Mouse (Mus musculus) neural tube, embryonic 14.5 days (tissue): ENCODE measurements around the gene Hoxb5. TPM values are rescaled to one million over a fixed set of nuclear protein-coding genes. Genes with fewer than 3 reads are reported as not detected.

Experiments used
- ATAC-seq: fragments of 200-750 bp; cut with Nextera tagmentation; 2 replicates; pipeline ENCODE4 v1.8.0; 2017; ENCODE audit warnings: low read depth, mild to moderate bottlenecking, moderate TSS enrichment, moderate library complexity
- H3K27ac ChIP-seq: fragments of 300-500 bp; sonication (generic); 2 replicates; pipeline ENCODE4 v1.5.1; 2014; ENCODE audit warnings: low read depth, mild to moderate bottlenecking, control low read depth, low read length, moderate library complexity, mixed read lengths
- H3K27me3 ChIP-seq: fragments of 300-500 bp; sonication (generic); 2 replicates; pipeline ENCODE4 v1.6.1; 2014; ENCODE audit warnings: low read length; ENCODE audit not compliant: control insufficient read depth, insufficient read depth
- H3K36me3 ChIP-seq: fragments of 300-500 bp; sonication (generic); 2 replicates; pipeline ENCODE4 v1.6.1; 2014; ENCODE audit warnings: low read length, mixed read lengths; ENCODE audit not compliant: control insufficient read depth, insufficient read depth
- H3K4me1 ChIP-seq: fragments of 300-500 bp; sonication (generic); 2 replicates; pipeline ENCODE4 v1.6.1; 2014; ENCODE audit warnings: low read length; ENCODE audit not compliant: control insufficient read depth, insufficient read depth
- H3K4me2 ChIP-seq: fragments of 300-500 bp; sonication (generic); 2 replicates; pipeline ENCODE4 v1.6.1; 2014; ENCODE audit warnings: mild to moderate bottlenecking, low read depth, low read length, control low read depth
- H3K4me3 ChIP-seq: fragments of 300-500 bp; sonication (generic); 2 replicates; pipeline ENCODE4 v1.5.1; 2014; ENCODE audit warnings: low read depth, low read length, control low read depth, mixed read lengths
- H3K9ac ChIP-seq: fragments of 300-500 bp; sonication (generic); replicated peaks from 2 replicates; pipeline ENCODE4 v1.6.1; 2014; ENCODE audit warnings: low read depth, mild to moderate bottlenecking, control low read depth, low read length, mixed read lengths
- H3K9me3 ChIP-seq: fragments of 300-500 bp; sonication (generic); 2 replicates; pipeline ENCODE4 v1.6.1; 2016; ENCODE audit warnings: low read length; ENCODE audit not compliant: control insufficient read depth
- WGBS: fragments of 180-500 bp; shearing (Covaris S2); extraction: QIAGEN DNeasy Blood & Tissue Kit; methylation state at CpG from one replicate; pipeline ENCODE4 v1.1.7; 2014; 5-methylcytosine and 5-hydroxymethylcytosine counted together
- polyA plus RNA-seq: library from polyadenylated mRNA; unstranded; fragments of >200 nt; fragmentation: Nextera tagmentation; extraction: Ambion mirVana; gene quantifications from 2 replicates; pipeline ENCODE4 v1.2.1, GENCODE M21; 2014

Hoxb5 gene
- polyA plus RNA-seq, 1 experiment from 2014 or later, result 52.4 TPM

DNA sequence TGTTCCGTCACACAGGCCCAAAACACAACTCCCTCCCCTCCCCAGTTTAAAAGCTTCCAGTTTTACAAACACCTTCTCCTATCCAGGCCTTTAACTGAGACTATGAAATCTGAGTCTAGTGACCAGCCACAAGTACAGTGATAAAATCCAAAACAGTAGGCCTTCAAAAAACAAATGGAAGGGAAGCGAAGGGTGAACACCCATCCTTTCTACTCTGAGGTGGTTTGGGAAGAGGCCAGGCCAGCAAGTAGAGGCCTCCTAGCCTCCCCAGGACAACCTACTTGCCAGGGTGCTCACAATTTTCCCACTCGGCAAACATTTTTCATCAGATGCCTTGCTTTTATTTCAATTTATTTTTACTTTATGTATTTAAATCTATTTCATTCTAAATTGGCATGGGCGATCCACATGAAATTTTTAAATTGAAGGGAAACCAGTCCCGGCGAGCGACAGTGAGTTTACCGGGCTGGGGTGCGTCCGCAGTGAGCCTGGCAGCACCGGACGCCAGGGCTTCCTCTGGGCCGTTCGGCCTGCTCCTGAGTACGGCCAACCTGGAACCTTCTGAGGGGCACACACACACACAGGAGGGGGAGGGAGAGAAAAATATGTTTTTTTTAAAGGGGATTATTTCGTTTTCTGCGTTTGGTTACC lies 12.3 kb upstream of the Hoxb5 start:
- peak overlapping the region; percentile 100 for H3K9ac ChIP-seq

DNA sequence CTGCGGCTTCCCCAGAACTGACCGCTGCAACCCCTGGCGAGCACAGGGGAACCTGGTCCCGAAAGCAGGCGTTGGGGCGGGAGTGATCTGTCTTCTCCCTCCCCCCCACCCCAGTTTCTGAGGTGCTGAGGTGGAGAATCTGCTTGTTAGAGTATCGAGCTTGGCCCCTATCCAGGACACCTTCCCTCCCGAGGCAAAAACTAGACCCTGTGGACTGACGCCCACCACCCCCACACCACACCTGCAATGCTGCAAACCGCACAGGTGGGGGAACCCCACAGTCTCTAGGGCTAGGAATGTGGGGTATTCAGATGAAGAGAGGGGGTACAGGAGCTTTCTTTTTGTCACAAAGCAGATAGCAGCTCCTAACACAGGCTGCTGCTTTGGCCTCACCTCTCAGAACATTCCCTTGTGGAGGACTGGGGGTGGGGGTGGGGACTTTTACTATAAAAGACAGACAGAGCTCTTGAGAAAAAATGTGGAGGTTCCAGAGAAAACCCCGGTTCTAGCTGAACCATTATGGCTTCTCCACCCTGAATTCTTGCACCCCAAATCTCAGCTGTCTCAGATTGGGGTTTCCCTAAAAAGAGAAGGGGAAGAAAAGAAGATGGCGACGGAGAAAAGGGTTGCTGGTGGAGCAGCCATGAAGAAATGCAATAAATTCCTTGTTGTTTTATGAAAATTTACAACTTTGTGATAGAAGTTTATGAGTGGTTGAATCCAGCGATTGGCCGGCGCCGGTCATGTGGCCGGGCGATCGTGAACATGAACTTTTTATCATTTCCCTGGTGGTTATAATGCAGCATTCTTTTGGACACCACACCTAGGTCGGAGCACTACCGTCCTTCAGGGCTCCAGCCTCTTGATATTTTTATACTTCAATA lies 11.2 kb upstream of the Hoxb5 start, which contains the start of gene Hoxb6:
Hoxb6 (plus strand) TSS at position 796 of the 884 bp plus-strand sequence.
- Histone ChIP-seq H3K27ac (peak within 1 kb of the TSS; percentile 100), H3K4me2 (peak within 1 kb of the TSS; percentile 100), H3K9me3 (no peaks in the 10 kb centered on the region), H3K27me3 (no peaks in the 10 kb centered on the region), H3K36me3 (no peaks in the 10 kb centered on the region), H3K4me3 (peak within 1 kb of the TSS; percentile 95), H3K9ac (peak within 1 kb of the TSS; percentile 100), H3K4me1 (peaks cover 26% of the 10 kb centered on the region)
- peak; percentile 38 for ATAC-seq
- 2% methylated on average over 22 of the region's 22 CpGs for WGBS

More for the DNA sequence above, 12.3 kb upstream of the Hoxb5 start:
- Histone ChIP-seq H3K27me3 (no peaks in the 10 kb centered on the region), H3K4me1 (peaks cover 18% of the 10 kb centered on the region), H3K4me3 (peak overlapping the region; percentile 95), H3K36me3 (no peaks in the 10 kb centered on the region), H3K27ac (peak overlapping the region; percentile 100), H3K4me2 (peak overlapping the region; percentile 100), H3K9me3 (no peaks in the 10 kb centered on the region)
- ATAC-seq, result no peak
- 7% methylated on average over 17 of the region's 17 CpGs for WGBS

GRCm38 (mm10) chr11:96292565-96293301 lies 10.4 kb upstream of the Hoxb5 start:
- Histone ChIP-seq H3K9ac (peak overlapping the region; percentile 100), H3K9me3 (no peaks in the 10 kb centered on the region), H3K4me2 (peak overlapping the region; percentile 100), H3K4me3 (peak overlapping the region; percentile 95), H3K36me3 (no peaks in the 10 kb centered on the region), H3K27ac (peak overlapping the region; percentile 100), H3K4me1 (peaks cover 34% of the 10 kb centered on the region), H3K27me3 (no peaks in the 10 kb centered on the region)
- no peak for ATAC-seq
- WGBS, result 3% methylated on average over 12 of the region's 12 CpGs

- 1% methylated on average over 22 of the region's 22 CpGs for WGBS
- Histone ChIP-seq H3K9ac (peak overlapping the region; percentile 100), H3K27ac (peak overlapping the region; percentile 100), H3K4me1 (peaks cover 34% of the 10 kb centered on the region), H3K4me3 (peak overlapping the region; percentile 95), H3K36me3 (no peaks in the 10 kb centered on the region), H3K27me3 (no peaks in the 10 kb centered on the region), H3K9me3 (no peaks in the 10 kb centered on the region), H3K4me2 (peak overlapping the region; percentile 100)
- ATAC-seq, result no peak
Measured at GRCm38 (mm10) chr11:96293302-96293921, 9.7 kb upstream of the Hoxb5 start.

DNA sequence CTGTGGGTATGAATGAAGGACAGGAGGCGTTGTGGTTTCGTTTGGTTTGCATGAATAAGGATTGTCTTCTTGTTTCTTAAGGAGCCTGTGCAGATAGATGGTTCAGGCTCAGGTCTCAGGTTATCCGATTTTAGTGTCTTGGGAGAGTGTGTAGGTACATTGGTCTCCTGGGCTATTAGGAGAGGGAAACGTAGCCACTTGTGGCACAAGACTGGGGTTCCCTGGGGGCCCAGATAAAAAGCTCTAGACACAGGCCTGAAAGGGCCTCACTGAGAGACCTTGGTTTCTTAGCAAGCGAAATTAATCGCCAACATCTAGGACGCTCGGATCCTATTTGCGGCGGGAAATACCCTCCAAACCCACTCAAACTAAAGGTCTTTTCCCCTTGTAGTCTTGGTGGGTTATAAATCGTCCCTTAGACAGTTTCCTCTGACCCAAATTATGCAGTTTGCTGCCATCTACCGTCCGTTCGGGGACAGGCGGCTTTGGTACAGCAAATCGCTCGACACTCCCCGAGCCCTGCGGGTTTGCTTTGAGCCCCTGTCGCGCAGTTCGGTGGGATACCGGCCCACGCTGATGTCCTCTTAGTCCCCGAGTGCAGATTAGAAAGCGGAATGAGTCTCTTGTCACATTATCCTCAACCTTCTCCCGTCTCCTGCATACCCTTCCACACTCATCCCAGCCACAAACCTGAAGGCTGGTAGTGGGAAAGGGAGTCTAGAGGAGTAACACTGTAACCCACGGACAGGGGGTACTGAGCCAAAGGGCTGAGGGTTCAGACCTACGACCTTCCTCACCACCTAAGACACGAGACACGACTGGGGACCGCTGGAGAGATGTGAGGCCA lies 8.7 kb upstream of the Hoxb5 start:
- Histone ChIP-seq H3K4me2 (peak overlapping the region; percentile 100), H3K9me3 (no peaks in the 10 kb centered on the region), H3K36me3 (no peaks in the 10 kb centered on the region), H3K9ac (peak overlapping the region; percentile 100), H3K4me3 (peak overlapping the region; percentile 95), H3K27ac (peak overlapping the region; percentile 100), H3K4me1 (peaks cover 30% of the 10 kb centered on the region), H3K27me3 (no peaks in the 10 kb centered on the region)
- WGBS, result under 1% methylated on average over 32 of the region's 32 CpGs
- peak; percentile 49; the same call in 1 of the 2 replicates for ATAC-seq

DNA sequence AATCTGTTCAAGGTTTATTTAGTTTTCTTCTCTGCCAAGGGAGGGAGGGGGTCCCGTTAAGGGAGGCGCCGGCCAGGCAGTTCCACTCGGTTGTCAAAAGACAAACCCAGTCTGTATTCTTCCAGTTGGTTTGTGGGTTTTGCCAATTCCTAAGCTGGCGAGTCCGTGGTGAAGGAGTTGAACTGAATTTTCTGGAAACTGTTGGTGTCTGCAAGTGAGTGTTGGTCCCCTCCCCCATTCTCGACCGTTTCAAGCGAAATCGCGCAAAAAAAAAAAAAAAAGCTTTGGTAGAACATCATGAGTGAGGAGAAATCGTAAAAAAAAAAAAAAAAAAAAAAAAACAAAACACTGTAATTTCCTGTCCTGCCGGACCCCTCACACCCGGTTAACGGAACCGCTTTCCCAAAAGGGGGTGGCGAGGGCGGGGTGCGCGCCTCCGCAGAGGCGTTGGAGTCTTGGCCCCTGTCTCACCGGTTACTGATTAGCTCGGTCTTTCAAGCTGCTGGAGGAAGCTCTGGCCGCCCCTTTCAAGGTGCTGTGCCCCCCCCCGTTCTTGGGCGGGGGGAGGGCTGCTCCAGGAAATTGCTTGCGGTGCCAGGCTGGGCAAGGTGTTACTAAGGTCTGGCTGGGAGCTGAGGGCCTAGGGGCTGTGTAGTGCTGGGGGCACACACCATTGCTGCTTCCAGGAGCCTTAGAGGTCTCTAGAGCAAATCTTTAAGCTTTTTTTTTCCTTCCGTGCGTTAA lies 7.9 kb upstream of the Hoxb5 start:
- 1% methylated on average over 30 of the region's 30 CpGs for WGBS
- no peaks in the 10 kb centered on the region for H3K27me3 ChIP-seq
- H3K9ac ChIP-seq, result peak overlapping the region; percentile 100
- H3K9me3 ChIP-seq, result no peaks in the 10 kb centered on the region
- H3K36me3 ChIP-seq, result no peaks in the 10 kb centered on the region
- peak overlapping the region; percentile 95 for H3K4me3 ChIP-seq
- no peak for ATAC-seq
- peak overlapping the region; percentile 100 for H3K4me2 ChIP-seq
- H3K4me1 ChIP-seq, result peaks cover 30% of the 10 kb centered on the region
- peak overlapping the region; percentile 100 for H3K27ac ChIP-seq

DNA sequence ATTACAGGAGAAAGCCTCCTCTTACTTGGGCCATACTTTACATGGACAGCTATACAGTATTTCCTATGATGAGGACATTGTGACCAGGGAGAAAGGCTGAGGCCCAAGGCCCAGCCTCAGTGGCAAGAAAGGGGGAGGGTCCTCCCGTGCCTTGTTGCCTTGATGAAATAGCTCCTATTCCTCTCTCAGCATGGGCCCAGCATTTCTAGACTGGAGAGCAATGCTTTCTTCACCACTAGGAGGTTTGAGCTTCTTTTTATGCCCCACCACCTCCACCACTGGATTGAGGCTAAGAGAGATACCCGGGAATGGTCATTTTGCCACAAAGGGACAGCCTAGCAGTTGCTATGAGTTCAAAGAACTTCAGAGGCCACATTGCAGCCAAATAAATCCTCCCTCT lies 6.1 kb upstream of the Hoxb5 start:
- peak overlapping the region; percentile 100 for H3K4me2 ChIP-seq

More for the DNA sequence above, 6.1 kb upstream of the Hoxb5 start:
- Histone ChIP-seq H3K9ac (peak overlapping the region; percentile 100), H3K36me3 (peaks cover 14% of the 10 kb centered on the region), H3K4me1 (peaks cover 34% of the 10 kb centered on the region), H3K27me3 (no peaks in the 10 kb centered on the region), H3K27ac (peak overlapping the region; percentile 100), H3K4me3 (peak overlapping the region; percentile 95), H3K9me3 (no peaks in the 10 kb centered on the region)
- ATAC-seq, result no peak
- WGBS, result 0% methylated on average over 2 of the region's 2 CpGs
